Mouse (Mus musculus) G1E (cell line): Measurements from ENCODE around the gene Shb.
"Not testable (repeated sequence)": the region's sequence is repeated elsewhere in the genome, so short reads cannot be mapped to it uniquely, and the experiment has no call there.

Source experiments
- CTCF ChIP-seq: IDR thresholded peaks from 2 replicates; pipeline ENCODE4 v1.5.1; 2012; ENCODE audit warnings: low read depth, low read length, inconsistent platforms, mixed read lengths
- GATA1 ChIP-seq: IDR thresholded peaks from 2 replicates; pipeline ENCODE4 v1.6.1; 2012; ENCODE audit warnings: borderline replicate concordance, low read length, inconsistent platforms, mixed read lengths
- POLR2AphosphoS5 ChIP-seq: IDR thresholded peaks from 2 replicates; pipeline ENCODE4 v1.6.1; 2012; ENCODE audit warnings: low read depth, low read length, inconsistent platforms; ENCODE audit not compliant: insufficient replicate concordance
- TAL1 ChIP-seq: conservative IDR thresholded peaks from 2 replicates; pipeline ENCODE4 v1.6.1; 2012; ENCODE audit warnings: low read depth, low read length, inconsistent platforms, mixed read lengths

GRCm38 (mm10) chr4:45398315-45398714 is 134.0 kb downstream of the Shb start:
- TF ChIP-seq CTCF, TAL1, POLR2AphosphoS5, GATA1: not testable (repeated sequence)
